Mouse (Mus musculus): ENCODE results near the gene Dync2li1.
A peak's percentile ranks its signal among the peaks of the same experiment; 100 is the strongest.

Gene Dync2li1

GRCm38 (mm10) chr17:84650302-84651017 is 24.2 kb downstream of the Dync2li1 start:
- DNase-seq, result no peak

- DNase-seq, result no peak
Measured at GRCm38 (mm10) chr17:84653544-84653943, 27.2 kb downstream of the Dync2li1 start.

GRCm38 (mm10) chr17:84656205-84656604 is 29.9 kb downstream of the Dync2li1 start:
- DNase-seq, result no peak

- DNase-seq, result no peak
Measured at GRCm38 (mm10) chr17:84656653-84657421, 30.5 kb downstream of the Dync2li1 start.

GRCm38 (mm10) chr17:84657422-84657732 is 31.1 kb downstream of the Dync2li1 start:
- DNase-seq, result no peak

GRCm38 (mm10) chr17:84657782-84658181 is 31.5 kb downstream of the Dync2li1 start:
- no peak for DNase-seq

GRCm38 (mm10) chr17:84658195-84658594 is 31.9 kb downstream of the Dync2li1 start:
- no peak for DNase-seq

- DNase-seq, result no peak
Measured at GRCm38 (mm10) chr17:84658951-84659350, 32.7 kb downstream of the Dync2li1 start.

- no peak for DNase-seq
Measured at GRCm38 (mm10) chr17:84665053-84665452, 38.8 kb downstream of the Dync2li1 start.

- DNase-seq, result no peak
Measured at GRCm38 (mm10) chr17:84665691-84666090, 39.4 kb downstream of the Dync2li1 start.

- no peak for DNase-seq
Measured at GRCm38 (mm10) chr17:84667848-84668247, 41.6 kb downstream of the Dync2li1 start.

- no peak for DNase-seq
Measured at GRCm38 (mm10) chr17:84672376-84673369, 46.4 kb downstream of the Dync2li1 start.

GRCm38 (mm10) chr17:84674048-84674447 is 47.8 kb downstream of the Dync2li1 start:
- DNase-seq, result no peak

- no peak for DNase-seq
Measured at GRCm38 (mm10) chr17:84675204-84675603, 48.9 kb downstream of the Dync2li1 start.

GRCm38 (mm10) chr17:84675951-84676366 is 49.7 kb downstream of the Dync2li1 start, which contains the start of gene Abcg8:
Abcg8 (plus strand) TSS chr17:84676302.
- DNase-seq, result peak; percentile 29 to 48

- no peak for DNase-seq
Measured at GRCm38 (mm10) chr17:84677595-84677994, 51.3 kb downstream of the Dync2li1 start.

GRCm38 (mm10) chr17:84681670-84682069 is 55.4 kb downstream of the Dync2li1 start:
- no peak for DNase-seq

- DNase-seq, result no peak
Measured at GRCm38 (mm10) chr17:84682734-84683717, 56.7 kb downstream of the Dync2li1 start, which contains the start of gene Abcg5. Abcg5 (minus strand) TSS chr17:84683011.

- DNase-seq, result no peak
Measured at GRCm38 (mm10) chr17:84684284-84684683, 58.0 kb downstream of the Dync2li1 start.

GRCm38 (mm10) chr17:84685286-84685685 is 59.0 kb downstream of the Dync2li1 start:
- DNase-seq, result no peak

GRCm38 (mm10) chr17:84687994-84688393 is 61.7 kb downstream of the Dync2li1 start:
- DNase-seq, result no peak

- no peak for DNase-seq
Measured at GRCm38 (mm10) chr17:84688834-84689233, 62.5 kb downstream of the Dync2li1 start.
